Mouse (Mus musculus): ENCODE measurements around the gene Ostf1. TPM values are rescaled to one million over a fixed set of nuclear protein-coding genes. Genes with fewer than 3 reads are reported as not detected.

Ostf1 gene
- polyA plus RNA-seq, 1 experiment = 119 TPM

DNA sequence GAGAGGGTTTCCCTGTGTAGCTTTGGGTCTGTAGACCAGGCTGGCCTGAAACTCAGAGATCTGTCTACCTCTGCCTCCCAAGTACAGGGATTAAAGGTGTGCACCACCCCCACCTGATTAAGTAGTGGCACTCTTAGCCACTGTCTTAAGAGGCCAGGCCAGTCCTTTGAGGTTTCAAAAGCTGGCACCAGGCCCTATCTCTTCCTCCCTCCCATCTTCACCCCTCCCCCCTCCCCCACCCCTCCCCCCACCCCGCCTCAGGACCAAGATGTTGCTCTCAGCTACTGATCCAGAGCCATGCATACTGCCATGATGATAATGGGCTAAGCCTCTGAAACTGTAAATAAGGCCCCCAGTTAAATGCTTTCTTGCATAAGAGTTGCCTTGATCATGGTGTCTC lies 27.7 kb upstream of the Ostf1 start:
- H3K4me3 ChIP-seq = no peak overlapping the region
- TF ChIP-seq POLR2AphosphoS2 (IDR thresholded peaks at IDR 0.05; ENCODE audit: insufficient read length, low read depth) = no peak
- no peak for TF ChIP-seq MYOD1 (IDR thresholded peaks at IDR 0.05; ENCODE audit: control insufficient read depth in 1 of 3, insufficient read length in 2 of 3, low read depth in 2 of 3)
- no peak for TF ChIP-seq TCF12 (IDR thresholded peaks at IDR 0.05; ENCODE audit: insufficient read depth, poor library complexity, severe bottlenecking)
- H3K79me2 ChIP-seq (ENCODE audit: control insufficient read depth, insufficient read depth) = no peaks in the 10 kb centered on the region
- H3K27me3 ChIP-seq (ENCODE audit: control insufficient read depth, insufficient read depth, insufficient read length) = no peaks in the 10 kb centered on the region
- no peaks in the 10 kb centered on the region for H3K36me3 ChIP-seq (ENCODE audit: control insufficient read depth, insufficient read depth)
- no peak overlapping the region for H3K4me2 ChIP-seq (ENCODE audit: low read depth)
- H3ac ChIP-seq (ENCODE audit: control insufficient read depth, insufficient read length) = no peak overlapping the region

DNA sequence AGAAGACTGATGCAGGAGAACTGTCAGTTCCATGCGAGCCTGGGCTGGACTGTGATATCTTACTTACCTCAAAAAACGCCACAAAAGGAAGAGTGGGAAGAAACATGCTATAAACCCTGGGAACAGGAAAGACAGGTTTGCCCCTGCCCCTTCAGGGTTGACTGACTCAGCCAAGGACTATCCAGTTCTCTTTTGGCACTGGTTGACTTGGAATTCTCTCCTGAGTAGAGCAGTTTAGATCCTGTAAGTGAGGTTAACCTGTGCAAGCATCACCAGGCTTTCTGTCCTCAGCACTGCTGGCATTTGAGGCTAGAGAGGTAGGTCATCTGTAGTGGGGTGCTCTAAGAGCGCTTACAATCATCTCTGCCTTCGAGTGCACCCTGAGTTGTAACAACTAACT lies 26.9 kb upstream of the Ostf1 start:
- H3ac ChIP-seq (ENCODE audit: control insufficient read depth, insufficient read length) = no peak overlapping the region
- TF ChIP-seq REST (IDR thresholded peaks at IDR 0.05; ENCODE audit: insufficient read depth, insufficient read length) (no peak), POLR2A (IDR thresholded peaks at IDR 0.05; ENCODE audit: insufficient read length, low read depth) (no peak), MYOG (IDR thresholded peaks at IDR 0.05; ENCODE audit: control insufficient read depth in 1 of 3, insufficient read depth in 1 of 3, insufficient read length in 2 of 3, low read depth in 2 of 3) (no peak), E2F4 (IDR thresholded peaks at IDR 0.05; ENCODE audit: insufficient read depth) (no peak), SRF (IDR thresholded peaks at IDR 0.05; ENCODE audit: control insufficient read depth, insufficient read length, low read depth) (no peak), USF1 (IDR thresholded peaks at IDR 0.05; ENCODE audit: low read depth) (no peak), TCF12 (IDR thresholded peaks at IDR 0.05; ENCODE audit: insufficient read depth, poor library complexity, severe bottlenecking) (no peak), TCF3 (IDR thresholded peaks at IDR 0.05; ENCODE audit: insufficient read length, low read depth) (no peak), POLR2AphosphoS2 (IDR thresholded peaks at IDR 0.05; ENCODE audit: insufficient read length, low read depth) (no peak), MAX (IDR thresholded peaks at IDR 0.05; ENCODE audit: low read depth) (no peak), MYOD1 (IDR thresholded peaks at IDR 0.05; ENCODE audit: control insufficient read depth in 1 of 3, insufficient read length in 2 of 3, low read depth in 2 of 3) (no peak), CEBPB (IDR thresholded peaks at IDR 0.05; ENCODE audit: insufficient read depth, poor library complexity, severe bottlenecking) (no peak)
- no peaks in the 10 kb centered on the region for H3K36me3 ChIP-seq (ENCODE audit: control insufficient read depth, insufficient read depth)
- H3K4me2 ChIP-seq (ENCODE audit: low read depth) = no peak overlapping the region
- H3K79me2 ChIP-seq (ENCODE audit: control insufficient read depth, insufficient read depth) = no peaks in the 10 kb centered on the region
- no peaks in the 10 kb centered on the region for H3K27me3 ChIP-seq (ENCODE audit: control insufficient read depth, insufficient read depth, insufficient read length)
- H3K4me3 ChIP-seq = no peak overlapping the region

DNA sequence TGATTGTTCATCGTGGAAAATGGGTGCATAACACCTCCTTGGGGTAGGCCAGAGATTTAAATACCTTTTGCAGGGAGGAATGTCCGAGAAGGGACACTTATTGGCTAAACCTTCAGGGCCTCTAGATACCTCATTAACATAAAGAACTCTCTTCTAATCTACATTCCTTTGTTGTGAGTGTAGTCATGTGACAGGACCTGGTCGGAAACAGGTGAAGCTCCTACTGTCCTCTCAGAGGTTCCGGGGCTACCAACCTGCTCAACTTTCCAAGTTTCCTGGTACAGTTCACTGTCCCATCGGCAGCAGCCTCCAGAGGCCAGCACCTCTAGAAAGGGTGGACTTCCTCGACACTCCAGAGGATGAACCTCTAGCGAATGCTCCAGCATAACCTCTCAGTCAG lies 24.4 kb upstream of the Ostf1 start:
- no peak overlapping the region for H3ac ChIP-seq (ENCODE audit: control insufficient read depth, insufficient read length)

DNA sequence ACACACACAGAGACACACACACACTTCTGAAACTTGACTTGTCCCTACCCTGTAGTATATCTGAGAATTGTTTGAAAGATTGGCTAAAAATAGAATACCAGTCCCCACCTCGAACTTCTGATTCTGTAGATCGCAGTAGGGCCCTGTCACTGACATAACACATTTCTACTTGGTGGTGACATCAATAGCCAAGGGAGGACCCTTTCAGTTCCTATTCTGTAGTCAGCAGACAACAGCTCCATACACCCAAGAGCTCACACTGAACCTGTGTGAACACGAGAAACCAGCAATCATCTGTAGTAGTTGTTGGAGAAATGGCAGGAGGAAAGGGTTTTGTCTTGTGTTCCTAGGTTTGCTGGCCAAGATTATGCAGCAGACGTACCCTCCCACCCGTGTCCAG lies 23.4 kb upstream of the Ostf1 start:
- Histone ChIP-seq H3K27me3 (ENCODE audit: control insufficient read depth, insufficient read depth, insufficient read length) (no peaks in the 10 kb centered on the region), H3K36me3 (ENCODE audit: control insufficient read depth, insufficient read depth) (no peaks in the 10 kb centered on the region), H3ac (ENCODE audit: control insufficient read depth, insufficient read length) (no peak overlapping the region), H3K79me2 (ENCODE audit: control insufficient read depth, insufficient read depth) (no peaks in the 10 kb centered on the region), H3K4me3 (no peak overlapping the region), H3K4me2 (ENCODE audit: low read depth) (no peak overlapping the region)
- TF ChIP-seq E2F4 (IDR thresholded peaks at IDR 0.05; ENCODE audit: insufficient read depth) = no peak
- TF ChIP-seq MYOG (IDR thresholded peaks at IDR 0.05; ENCODE audit: control insufficient read depth in 1 of 3, insufficient read depth in 1 of 3, insufficient read length in 2 of 3, low read depth in 2 of 3) = no peak
- TF ChIP-seq REST (IDR thresholded peaks at IDR 0.05; ENCODE audit: insufficient read depth, insufficient read length) = no peak
- TF ChIP-seq MAX (IDR thresholded peaks at IDR 0.05; ENCODE audit: low read depth) = no peak
- TF ChIP-seq CEBPB (IDR thresholded peaks at IDR 0.05; ENCODE audit: insufficient read depth, poor library complexity, severe bottlenecking) = no peak
- no peak for TF ChIP-seq TCF12 (IDR thresholded peaks at IDR 0.05; ENCODE audit: insufficient read depth, poor library complexity, severe bottlenecking)

More for the DNA sequence above, 24.4 kb upstream of the Ostf1 start:
- H3K36me3 ChIP-seq (ENCODE audit: control insufficient read depth, insufficient read depth) = no peaks in the 10 kb centered on the region
- H3K4me2 ChIP-seq (ENCODE audit: low read depth) = no peak overlapping the region
- no peak overlapping the region for H3K4me3 ChIP-seq
- TF ChIP-seq REST (IDR thresholded peaks at IDR 0.05; ENCODE audit: insufficient read depth, insufficient read length) (no peak), MYOD1 (IDR thresholded peaks at IDR 0.05; ENCODE audit: control insufficient read depth in 1 of 3, insufficient read length in 2 of 3, low read depth in 2 of 3) (no peak), MAX (IDR thresholded peaks at IDR 0.05; ENCODE audit: low read depth) (no peak), POLR2AphosphoS2 (IDR thresholded peaks at IDR 0.05; ENCODE audit: insufficient read length, low read depth) (no peak), TCF12 (IDR thresholded peaks at IDR 0.05; ENCODE audit: insufficient read depth, poor library complexity, severe bottlenecking) (no peak), CEBPB (IDR thresholded peaks at IDR 0.05; ENCODE audit: insufficient read depth, poor library complexity, severe bottlenecking) (no peak), TCF3 (IDR thresholded peaks at IDR 0.05; ENCODE audit: insufficient read length, low read depth) (no peak), USF1 (IDR thresholded peaks at IDR 0.05; ENCODE audit: low read depth) (no peak), E2F4 (IDR thresholded peaks at IDR 0.05; ENCODE audit: insufficient read depth) (no peak), SRF (IDR thresholded peaks at IDR 0.05; ENCODE audit: control insufficient read depth, insufficient read length, low read depth) (no peak), MYOG (IDR thresholded peaks at IDR 0.05; ENCODE audit: control insufficient read depth in 1 of 3, insufficient read depth in 1 of 3, insufficient read length in 2 of 3, low read depth in 2 of 3) (no peak)
- no peaks in the 10 kb centered on the region for H3K79me2 ChIP-seq (ENCODE audit: control insufficient read depth, insufficient read depth)
- H3K27me3 ChIP-seq (ENCODE audit: control insufficient read depth, insufficient read depth, insufficient read length) = no peaks in the 10 kb centered on the region

DNA sequence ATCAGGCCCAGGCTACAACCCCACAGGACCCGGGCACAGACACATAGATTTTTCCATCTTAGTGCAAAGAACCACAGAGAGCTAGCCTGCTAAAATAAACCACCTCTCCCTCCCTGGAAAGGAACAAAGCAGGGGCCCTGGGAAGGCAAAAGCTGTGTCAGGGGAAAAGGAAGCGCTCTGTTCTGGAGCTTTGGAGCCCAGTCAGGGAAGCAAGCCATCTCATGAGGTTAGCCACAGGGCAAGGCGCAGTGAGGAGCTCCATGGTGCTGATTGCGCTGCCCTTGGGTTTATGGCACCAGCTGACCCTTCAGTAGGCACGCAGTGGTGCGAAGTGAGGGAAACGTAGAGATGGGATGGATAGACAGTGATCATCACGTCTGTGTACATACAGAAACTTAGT lies 22.7 kb upstream of the Ostf1 start:
- H3ac ChIP-seq (ENCODE audit: control insufficient read depth, insufficient read length) = no peak overlapping the region
- H3K4me3 ChIP-seq = no peak overlapping the region
- H3K27me3 ChIP-seq (ENCODE audit: control insufficient read depth, insufficient read depth, insufficient read length) = no peaks in the 10 kb centered on the region
- no peak for TF ChIP-seq E2F4 (IDR thresholded peaks at IDR 0.05; ENCODE audit: insufficient read depth)
- no peak for TF ChIP-seq REST (IDR thresholded peaks at IDR 0.05; ENCODE audit: insufficient read depth, insufficient read length)
- TF ChIP-seq TCF3 (IDR thresholded peaks at IDR 0.05; ENCODE audit: insufficient read length, low read depth) = no peak
- TF ChIP-seq USF1 (IDR thresholded peaks at IDR 0.05; ENCODE audit: low read depth) = no peak
- no peak for TF ChIP-seq SRF (IDR thresholded peaks at IDR 0.05; ENCODE audit: control insufficient read depth, insufficient read length, low read depth)
- TF ChIP-seq POLR2AphosphoS2 (IDR thresholded peaks at IDR 0.05; ENCODE audit: insufficient read length, low read depth) = no peak
- no peak for TF ChIP-seq TCF12 (IDR thresholded peaks at IDR 0.05; ENCODE audit: insufficient read depth, poor library complexity, severe bottlenecking)
- TF ChIP-seq CEBPB (IDR thresholded peaks at IDR 0.05; ENCODE audit: insufficient read depth, poor library complexity, severe bottlenecking) = no peak
- TF ChIP-seq POLR2A (IDR thresholded peaks at IDR 0.05; ENCODE audit: insufficient read length, low read depth) = no peak
- no peak for TF ChIP-seq MYOD1 (IDR thresholded peaks at IDR 0.05; ENCODE audit: control insufficient read depth in 1 of 3, insufficient read length in 2 of 3, low read depth in 2 of 3)
- TF ChIP-seq MAX (IDR thresholded peaks at IDR 0.05; ENCODE audit: low read depth) = no peak
- no peak for TF ChIP-seq MYOG (IDR thresholded peaks at IDR 0.05; ENCODE audit: control insufficient read depth in 1 of 3, insufficient read depth in 1 of 3, insufficient read length in 2 of 3, low read depth in 2 of 3)
- H3K79me2 ChIP-seq (ENCODE audit: control insufficient read depth, insufficient read depth) = no peaks in the 10 kb centered on the region
- H3K4me2 ChIP-seq (ENCODE audit: low read depth) = no peak overlapping the region
- H3K36me3 ChIP-seq (ENCODE audit: control insufficient read depth, insufficient read depth) = no peaks in the 10 kb centered on the region
